Mouse (Mus musculus) thymus, postnatal 10 days (tissue): ENCODE results near the gene Opn3.
A peak's percentile ranks its signal among the peaks of the same experiment; 100 is the strongest.

Experiments
- DNase-seq, 2 experiments: peaks; one replicate each; pipeline ENCODE4 v3.0.0; 2021; ENCODE audit warnings: low spot score in 2 of 2

Opn3 gene

GRCm38 (mm10) chr1:175659900-175660299 is 32.7 kb downstream of the Opn3 start:
- no peak for DNase-seq

GRCm38 (mm10) chr1:175648615-175649014 is 44.0 kb downstream of the Opn3 start:
- no peak for DNase-seq

DNA sequence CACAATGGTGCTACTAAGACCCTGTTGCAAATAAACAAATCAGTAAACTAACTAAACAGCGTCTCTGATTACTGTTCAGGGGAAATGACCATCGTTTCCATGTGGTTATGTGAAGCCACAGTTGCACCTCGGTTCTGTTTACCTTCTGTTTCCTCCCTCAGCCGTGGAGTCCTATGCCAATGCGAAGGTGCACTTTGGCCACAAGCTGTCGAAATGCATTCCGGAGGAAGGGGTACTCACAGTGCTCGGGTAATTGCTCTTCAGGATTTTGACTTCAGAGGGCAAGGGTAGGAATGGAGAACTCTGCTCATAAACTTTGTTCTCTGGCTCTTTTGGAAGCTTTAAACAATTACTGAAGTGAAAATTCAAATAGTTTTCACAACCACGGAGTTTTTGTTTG is 45.6 kb downstream of the Opn3 start:
- no peak for DNase-seq

DNA sequence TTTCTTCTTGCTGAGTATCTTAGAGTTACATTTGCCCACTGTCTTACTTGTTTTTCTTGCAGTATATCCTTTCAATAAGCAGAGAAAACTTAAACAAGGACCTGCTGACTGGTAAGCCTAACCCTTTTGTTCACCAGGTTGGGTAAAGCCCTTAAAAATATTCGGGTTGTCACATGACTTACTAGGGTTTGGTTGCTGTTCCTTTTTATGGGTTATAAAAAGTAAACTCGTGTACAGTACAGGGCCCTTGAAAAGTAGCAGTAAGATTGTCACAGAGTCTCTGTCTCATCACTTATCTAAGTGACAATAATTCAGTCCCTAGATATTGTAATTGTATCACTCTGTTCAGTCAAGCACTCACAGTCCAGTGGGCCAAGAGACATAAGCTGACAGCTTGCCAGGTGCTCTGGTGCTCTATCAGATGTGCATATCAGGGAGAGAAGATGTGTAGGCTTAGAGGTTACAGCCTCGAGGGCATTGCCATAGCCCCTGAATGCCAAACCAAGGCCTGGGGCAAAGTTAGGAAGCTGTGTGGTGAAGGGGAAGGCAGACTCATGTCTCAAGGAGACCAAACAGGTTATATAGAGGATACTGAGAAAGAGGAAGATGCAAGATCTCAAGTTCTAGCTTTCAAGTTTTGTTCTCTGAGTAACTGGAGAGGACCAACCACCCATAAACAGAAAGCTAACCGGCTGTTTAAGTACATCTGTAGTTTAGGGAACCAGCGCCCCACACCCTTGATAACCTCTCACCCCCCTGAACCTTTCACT is 48.9 kb downstream of the Opn3 start:
- no peak for DNase-seq

DNA sequence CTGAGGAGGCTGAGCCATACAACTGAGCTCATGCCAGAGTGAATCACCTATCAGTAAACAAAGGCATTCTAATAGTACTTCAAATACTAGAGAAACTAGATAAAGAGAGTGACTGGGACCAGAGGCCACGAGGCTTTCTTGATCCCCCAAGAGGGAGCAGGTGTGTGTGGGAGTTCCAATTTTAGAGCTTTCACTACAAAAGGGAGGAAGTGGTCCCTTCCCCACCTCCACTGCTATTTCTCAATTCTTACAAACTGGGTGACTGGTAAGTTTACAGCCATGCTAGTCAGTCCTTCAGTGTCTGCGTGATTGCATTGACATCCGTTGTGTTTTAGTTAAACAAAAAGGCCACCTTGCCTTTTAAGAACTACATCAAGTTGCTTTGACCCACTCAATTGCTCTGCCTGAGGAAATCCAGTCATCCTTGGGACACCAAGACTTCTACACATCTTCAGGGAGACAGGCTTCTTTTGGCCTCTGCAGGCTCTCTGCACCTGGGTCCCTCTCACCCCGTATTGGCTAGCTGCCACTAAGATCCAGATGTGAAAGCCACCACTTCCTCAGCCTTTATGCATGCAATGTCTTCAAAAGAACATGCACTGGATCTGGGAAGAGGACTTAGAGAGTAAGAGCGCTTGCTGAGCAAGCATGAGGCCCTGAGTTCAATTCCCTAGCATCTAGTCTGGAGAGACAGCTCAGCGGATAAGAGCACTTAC is 52.0 kb downstream of the Opn3 start:
- peak; percentile 54 to 56 for DNase-seq

GRCm38 (mm10) chr1:175639072-175639471 is 53.5 kb downstream of the Opn3 start:
- DNase-seq, result no peak

GRCm38 (mm10) chr1:175637677-175638076 is 54.9 kb downstream of the Opn3 start:
- DNase-seq, result no peak

- no peak for DNase-seq
Observed at GRCm38 (mm10) chr1:175632470-175632869, 60.1 kb downstream of the Opn3 start.

GRCm38 (mm10) chr1:175631721-175632221 is 60.8 kb downstream of the Opn3 start:
- DNase-seq, result no peak

- no peak for DNase-seq
Observed at GRCm38 (mm10) chr1:175631080-175631479, 61.5 kb downstream of the Opn3 start.

GRCm38 (mm10) chr1:175630345-175630744 is 62.2 kb downstream of the Opn3 start:
- DNase-seq, result no peak

GRCm38 (mm10) chr1:175629248-175629647 is 63.3 kb downstream of the Opn3 start:
- DNase-seq, result no peak

- DNase-seq, result peak in 1 of 2 experiments; percentile 50
Observed at GRCm38 (mm10) chr1:175625990-175626692, 66.4 kb downstream of the Opn3 start.

DNA sequence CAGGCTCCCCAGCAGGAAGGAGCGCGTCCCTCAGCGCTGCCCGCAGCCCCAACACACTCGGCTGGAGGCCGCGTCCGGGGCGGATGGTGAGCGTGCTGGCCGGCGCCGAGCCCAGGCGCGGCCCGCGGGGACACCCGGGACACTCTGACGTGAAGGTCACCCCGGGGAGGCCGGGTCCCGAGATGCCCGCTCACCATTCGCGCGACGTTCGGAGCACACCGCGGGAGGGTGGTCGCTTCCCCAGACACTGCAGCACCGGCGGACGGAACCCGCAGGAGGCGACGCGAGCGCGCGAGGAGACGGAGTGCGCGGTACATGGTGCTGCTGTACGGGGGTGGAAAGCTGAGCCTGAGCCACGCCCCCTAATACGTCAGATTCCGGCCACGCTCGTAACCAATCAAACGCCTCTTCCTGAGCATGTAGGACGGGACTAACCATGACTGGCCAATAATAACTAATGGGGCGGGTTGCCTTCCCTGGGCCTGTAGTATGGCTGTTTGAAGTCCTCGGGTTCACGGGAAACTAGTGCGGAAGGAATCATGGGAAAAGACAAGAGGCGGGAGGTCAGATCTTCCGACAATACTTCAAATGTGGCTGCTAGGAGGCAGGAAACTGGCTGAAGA is 67.2 kb downstream of the Opn3 start, which contains the start of gene Fh1:
TSS of gene Fh1 (minus strand) at position 379 of the 623 bp plus-strand sequence.
- DNase-seq, result peak; percentile 94 to 95

- DNase-seq, result no peak
Observed at GRCm38 (mm10) chr1:175623656-175624055, 68.9 kb downstream of the Opn3 start.

GRCm38 (mm10) chr1:175619814-175620431 is 72.7 kb downstream of the Opn3 start, which contains the start of gene Kmo:
TSS of gene Kmo (plus strand) at chr1:175620381.
- DNase-seq, result no peak

- DNase-seq, result no peak
Observed at GRCm38 (mm10) chr1:175614992-175615391, 77.6 kb downstream of the Opn3 start.
